Mouse (Mus musculus): ENCODE results near the gene Map4k1. TPM values are rescaled to one million over a fixed set of nuclear protein-coding genes. Genes with fewer than 3 reads are reported as not detected.

Gene Map4k1
- total RNA-seq (2022): 1 to 10 TPM; 1.4 to 3.9 (median 1.8) TPM

GRCm38 (mm10) chr7:28981651-28982273 lies at the start of gene Map4k1, which contains the start of gene Eif3k:
Gene Map4k1 (plus strand): TSS chr7:28982050.
Gene Eif3k (minus strand): TSS chr7:28981864.
- peak; percentile 97 for DNase-seq

- DNase-seq: no peak
Observed at GRCm38 (mm10) chr7:28932421-28933041, 49.3 kb upstream of the Map4k1 start.

GRCm38 (mm10) chr7:28933825-28934224 lies 48.0 kb upstream of the Map4k1 start:
- no peak for DNase-seq

- no peak for DNase-seq
Observed at GRCm38 (mm10) chr7:28936787-28937186, 45.1 kb upstream of the Map4k1 start.

- no peak for DNase-seq
Observed at GRCm38 (mm10) chr7:28938654-28939053, 43.2 kb upstream of the Map4k1 start.

- no peak for DNase-seq
Observed at GRCm38 (mm10) chr7:28939418-28940183, 42.2 kb upstream of the Map4k1 start.

- DNase-seq: no peak
Observed at GRCm38 (mm10) chr7:28941129-28941528, 40.7 kb upstream of the Map4k1 start.

GRCm38 (mm10) chr7:28941542-28941941 lies 40.3 kb upstream of the Map4k1 start:
- no peak for DNase-seq

- DNase-seq: no peak
Observed at GRCm38 (mm10) chr7:28943451-28944180, 38.2 kb upstream of the Map4k1 start.

GRCm38 (mm10) chr7:28944756-28945415 lies 37.0 kb upstream of the Map4k1 start:
- DNase-seq: no peak

GRCm38 (mm10) chr7:28945416-28946270 lies 36.2 kb upstream of the Map4k1 start:
- no peak for DNase-seq

GRCm38 (mm10) chr7:28946271-28946610 lies 35.6 kb upstream of the Map4k1 start:
- no peak for DNase-seq

GRCm38 (mm10) chr7:28948746-28949145 lies 33.1 kb upstream of the Map4k1 start:
- DNase-seq: no peak

GRCm38 (mm10) chr7:28949298-28949697 lies 32.6 kb upstream of the Map4k1 start:
- DNase-seq: no peak

GRCm38 (mm10) chr7:28950346-28951037 lies 31.4 kb upstream of the Map4k1 start:
- no peak for DNase-seq

GRCm38 (mm10) chr7:28951764-28952163 lies 30.1 kb upstream of the Map4k1 start:
- DNase-seq: no peak

GRCm38 (mm10) chr7:28952786-28953185 lies 29.1 kb upstream of the Map4k1 start:
- DNase-seq: peak; percentile 77

GRCm38 (mm10) chr7:28953476-28954376 lies 28.1 kb upstream of the Map4k1 start:
- DNase-seq: no peak

GRCm38 (mm10) chr7:28954773-28955172 lies 27.1 kb upstream of the Map4k1 start:
- no peak for DNase-seq
